Mouse (Mus musculus): ENCODE results near the gene Edn3.

Gene Edn3

GRCm38 (mm10) chr2:174797495-174798068 lies 37.2 kb downstream of the Edn3 start:
- no peak for DNase-seq

GRCm38 (mm10) chr2:174802453-174802852 lies 42.0 kb downstream of the Edn3 start:
- DNase-seq, result no peak

GRCm38 (mm10) chr2:174803661-174804060 lies 43.2 kb downstream of the Edn3 start:
- no peak for DNase-seq

DNA sequence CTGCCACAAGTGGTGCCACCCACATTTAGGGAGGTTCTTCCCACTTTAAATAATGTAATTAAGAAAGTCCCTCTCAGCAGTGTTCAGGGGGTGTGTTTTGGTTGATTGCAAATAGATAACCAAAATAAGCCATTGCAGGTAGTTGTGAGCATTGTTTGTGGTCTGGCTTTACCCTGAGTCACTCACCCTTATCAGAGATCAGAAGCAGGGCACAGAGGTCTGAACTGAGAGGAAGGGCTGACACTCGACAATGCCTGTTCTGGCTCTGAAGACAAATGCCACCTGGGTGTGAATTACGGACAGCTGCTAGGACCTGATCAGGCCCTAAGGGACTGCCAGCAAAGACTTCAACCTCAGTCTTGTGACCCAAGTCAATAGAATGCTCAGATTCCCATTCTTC lies 47.5 kb downstream of the Edn3 start:
- DNase-seq, result no peak

DNA sequence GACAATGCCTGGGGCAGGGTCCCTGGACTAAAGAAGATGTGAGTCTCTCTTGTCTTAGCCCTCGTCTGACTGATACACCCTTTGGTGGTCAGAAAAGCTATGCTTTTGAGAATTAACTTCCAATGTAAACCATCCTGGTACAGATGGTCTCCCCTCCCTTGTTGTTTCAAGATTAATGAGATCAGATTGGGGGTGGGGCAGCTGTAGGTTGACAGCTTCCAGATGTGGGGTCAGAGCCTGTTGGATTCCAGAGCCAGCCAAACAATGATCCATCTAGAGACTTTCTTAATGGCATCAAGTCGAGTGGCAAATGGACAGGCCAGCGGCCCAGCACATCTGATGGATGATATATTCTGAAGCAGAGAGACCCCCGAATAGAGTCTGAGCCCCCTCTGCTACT lies 48.9 kb downstream of the Edn3 start:
- DNase-seq, result no peak

DNA sequence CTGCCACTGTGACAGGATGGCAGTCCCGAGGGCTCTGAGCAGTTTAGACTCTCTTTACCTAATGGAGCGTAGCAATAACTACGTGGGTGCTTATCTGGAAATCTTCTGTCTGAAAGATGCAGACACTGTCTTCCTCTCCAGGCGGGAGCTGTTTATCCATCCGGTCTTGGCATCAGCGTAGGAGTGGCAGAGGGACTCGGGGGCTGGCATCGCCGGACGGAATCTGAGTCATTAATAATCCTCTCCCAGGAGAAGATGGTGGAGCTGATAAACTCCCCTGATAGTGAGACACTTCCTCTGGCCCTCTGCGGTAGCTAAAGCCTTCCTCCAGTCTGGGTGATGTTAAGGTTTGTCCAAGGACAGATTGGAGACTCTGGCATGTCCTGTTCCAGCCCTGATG lies 52.9 kb downstream of the Edn3 start:
- peak; percentile 9 to 12 for DNase-seq

DNA sequence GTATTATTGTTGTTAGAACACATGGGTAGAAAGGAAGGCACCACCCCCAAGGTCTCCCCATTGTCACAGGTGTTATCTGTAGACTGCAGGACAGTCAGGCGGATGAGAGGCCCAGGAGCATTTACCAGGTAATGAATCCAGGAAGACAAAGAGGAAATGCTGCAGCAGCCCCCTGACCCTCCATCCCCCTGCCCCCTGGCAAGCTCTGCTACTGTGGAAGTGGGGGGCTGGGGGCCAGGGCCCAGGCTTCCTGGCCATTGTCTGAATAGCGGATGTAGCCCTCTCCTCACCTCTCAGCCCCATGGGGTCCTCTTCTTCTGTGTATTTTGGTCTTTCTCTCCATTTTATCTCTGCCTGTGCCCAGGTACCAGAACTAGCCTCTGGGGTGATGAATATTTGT lies 55.7 kb downstream of the Edn3 start:
- peak in 1 of 2 experiments; percentile 12 for DNase-seq

DNA sequence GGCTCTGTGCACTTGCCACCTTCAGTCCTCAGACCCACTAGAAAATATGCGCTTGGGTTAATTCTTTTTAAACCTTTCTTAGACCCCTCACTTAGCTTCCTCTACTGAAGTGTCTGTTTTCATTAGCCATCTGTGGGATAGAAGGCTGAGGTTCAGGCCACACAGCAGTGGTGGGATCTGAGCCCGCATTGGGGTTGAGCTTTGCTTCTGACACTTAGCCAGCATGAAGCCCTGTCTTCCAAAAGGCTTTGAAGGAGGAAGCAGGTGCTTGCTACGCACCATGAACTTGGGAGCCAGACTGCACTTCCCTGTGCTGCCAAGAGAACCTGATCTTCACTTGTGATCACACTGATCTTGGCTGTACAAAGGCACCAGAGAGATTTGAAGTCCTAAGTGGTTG lies 59.9 kb downstream of the Edn3 start:
- DNase-seq, result no peak

- DNase-seq, result no peak
These were observed 67.4 kb downstream of the Edn3 start for GRCm38 (mm10) chr2:174827829-174828228.

GRCm38 (mm10) chr2:174833608-174834007 lies 73.2 kb downstream of the Edn3 start:
- no peak for DNase-seq
